Mouse (Mus musculus) CH12.LX (cell line): Measurements from ENCODE around the gene Ttyh3.

Experiments used
- BHLHE40 ChIP-seq: IDR thresholded peaks from 2 replicates; pipeline ENCODE4 v1.6.1; 2011; ENCODE audit warnings: mild to moderate bottlenecking, low read depth, low read length, improper control_type of control experiment
- CTCF ChIP-seq, 2 experiments: IDR thresholded peaks in 1 of 2; conservative IDR thresholded peaks in 1 of 2; 2 replicates each; pipeline ENCODE4 v1.5.1; 2011 to 2012; ENCODE audit warnings: low read depth in 2 of 2, low read length in 2 of 2, improper control_type of control experiment in 1 of 2, inconsistent platforms in 1 of 2, mild to moderate bottlenecking in 1 of 2, moderate library complexity in 1 of 2
- MYC ChIP-seq: IDR thresholded peaks from 2 replicates; pipeline ENCODE4 v1.6.1; 2011; ENCODE audit warnings: low read depth, mild to moderate bottlenecking, improper control_type of control experiment, low read length
- SMC3 ChIP-seq: IDR thresholded peaks from 2 replicates; pipeline ENCODE4 v1.6.1; 2011; ENCODE audit warnings: low read depth, low read length, improper control_type of control experiment
- USF1 ChIP-seq: IDR thresholded peaks from 2 replicates; pipeline ENCODE4 v1.6.1; 2014; ENCODE audit warnings: low read depth, mild to moderate bottlenecking, inconsistent platforms, low read length, improper control_type of control experiment

DNA sequence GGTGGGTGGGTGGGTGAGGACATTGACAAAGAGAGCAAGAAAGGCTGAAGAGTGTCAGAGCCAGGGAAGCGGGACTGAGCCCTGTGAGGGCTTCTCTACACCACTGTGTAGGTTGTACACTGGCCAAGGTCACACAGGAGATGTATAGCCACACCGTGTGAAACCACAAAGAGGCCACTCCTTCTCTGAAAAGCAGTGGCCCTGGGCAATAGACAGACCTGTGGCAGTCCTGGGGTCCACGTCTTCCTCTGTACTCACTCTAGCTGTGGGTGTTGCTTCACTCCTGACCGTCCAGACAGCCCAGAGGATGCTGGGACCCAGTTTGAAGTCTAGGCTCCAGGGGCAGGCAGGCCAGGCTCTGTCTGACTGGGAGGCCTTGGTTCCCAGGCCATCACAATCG lies 54.0 kb downstream of the Ttyh3 start:
- no peak for TF ChIP-seq SMC3
- no peak for TF ChIP-seq CTCF (conservative IDR thresholded peaks at IDR 0.05 in 1 of 2, IDR thresholded peaks at IDR 0.05 in 1 of 2; ENCODE audit: low read depth in 2 of 2, low read length in 2 of 2)
- no peak for TF ChIP-seq MYC
- no peak for TF ChIP-seq BHLHE40
- no peak for TF ChIP-seq USF1
